Mouse (Mus musculus): ENCODE measurements around the gene Lcat. TPM values are rescaled to one million over a fixed set of nuclear protein-coding genes. Genes with fewer than 3 reads are reported as not detected.

Lcat gene
- total RNA-seq, 2 experiments from 2014 or later = 1.5 to 4.6 TPM

DNA sequence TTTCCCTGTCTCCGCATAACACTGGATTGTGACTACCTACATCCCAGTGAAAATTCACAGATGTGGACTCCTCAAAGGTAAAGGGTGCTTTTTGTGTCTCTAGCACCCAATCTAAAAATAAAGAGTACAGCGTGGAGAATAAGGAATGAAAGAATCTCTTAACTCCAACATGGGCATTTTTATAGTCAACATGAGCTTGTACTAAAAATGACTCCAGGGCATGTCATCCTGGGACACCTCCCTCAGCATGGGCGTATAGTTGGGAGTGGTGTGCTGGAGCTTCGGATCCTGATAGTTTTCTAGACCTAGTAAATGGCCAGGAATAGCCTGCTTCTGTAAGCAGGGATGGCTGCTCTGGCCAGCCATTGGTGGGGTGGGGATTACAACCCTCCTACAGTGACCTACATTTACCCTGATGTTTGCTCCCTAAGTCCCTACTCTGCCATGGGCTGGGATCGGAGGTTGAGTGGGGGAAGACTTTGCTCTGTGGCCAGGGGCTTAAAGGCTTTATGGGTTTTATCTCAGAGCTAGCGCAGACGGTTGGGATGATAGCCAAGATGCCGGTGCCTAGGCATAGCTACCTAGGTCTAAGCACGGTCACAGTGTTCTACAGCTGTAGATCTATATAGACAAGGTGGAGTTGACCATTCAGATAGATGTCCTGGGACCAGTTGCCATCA is 45.2 kb downstream of the Lcat start:
- ATAC-seq (replicated peaks; ENCODE audit: low FRiP score, low TSS enrichment, poor library complexity, severe bottlenecking) = no peak

DNA sequence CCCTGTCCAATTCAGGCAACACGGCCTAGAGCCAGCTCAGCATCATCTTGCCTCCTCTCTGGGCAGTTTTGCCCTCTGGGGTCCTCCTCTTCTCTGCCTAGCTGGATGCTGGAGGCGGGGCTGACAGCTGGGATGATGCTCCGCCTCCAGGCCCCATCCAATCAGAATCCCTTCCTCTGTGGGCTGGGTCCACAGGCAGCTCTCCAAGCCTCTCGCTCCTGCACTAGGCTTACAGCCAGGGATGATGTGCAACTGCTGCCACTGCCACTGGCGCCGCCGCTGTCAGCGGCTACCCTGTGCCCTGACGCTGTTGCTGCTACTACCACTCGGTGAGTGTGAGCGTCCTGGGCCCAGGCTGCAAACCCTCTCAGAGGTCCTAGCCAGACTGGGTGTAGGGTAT is 49.8 kb downstream of the Lcat start, which contains the start of gene Nrn1l:
Gene Nrn1l, plus strand, starts transcription at position 229 of the 400 bp plus-strand sequence.
- peak; percentile 66 for ATAC-seq (replicated peaks; ENCODE audit: low FRiP score, low TSS enrichment, poor library complexity, severe bottlenecking)

DNA sequence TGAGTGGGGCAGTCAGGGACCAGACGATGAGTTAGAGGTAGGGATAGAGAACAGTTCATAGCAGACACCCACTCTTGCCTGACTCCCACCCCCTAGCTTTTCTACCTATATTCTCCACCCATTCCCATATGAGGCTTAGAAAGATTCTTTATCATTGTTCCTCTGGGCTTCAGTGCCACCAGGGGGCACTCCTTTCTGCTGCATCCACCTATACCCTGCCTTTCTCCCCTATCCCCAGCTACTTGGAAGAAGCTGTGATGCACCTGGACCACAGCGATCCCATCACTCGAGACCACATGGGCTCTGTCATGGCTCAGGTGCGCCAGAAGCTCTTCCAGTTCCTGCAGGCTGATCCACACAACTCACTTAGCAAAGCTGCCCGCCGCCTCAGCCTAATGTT is 50.8 kb downstream of the Lcat start:
- ATAC-seq (replicated peaks; ENCODE audit: low FRiP score, low TSS enrichment, poor library complexity, severe bottlenecking) = 0 out of 2 replicates have a peak, but pooled peaks have one; percentile 21

DNA sequence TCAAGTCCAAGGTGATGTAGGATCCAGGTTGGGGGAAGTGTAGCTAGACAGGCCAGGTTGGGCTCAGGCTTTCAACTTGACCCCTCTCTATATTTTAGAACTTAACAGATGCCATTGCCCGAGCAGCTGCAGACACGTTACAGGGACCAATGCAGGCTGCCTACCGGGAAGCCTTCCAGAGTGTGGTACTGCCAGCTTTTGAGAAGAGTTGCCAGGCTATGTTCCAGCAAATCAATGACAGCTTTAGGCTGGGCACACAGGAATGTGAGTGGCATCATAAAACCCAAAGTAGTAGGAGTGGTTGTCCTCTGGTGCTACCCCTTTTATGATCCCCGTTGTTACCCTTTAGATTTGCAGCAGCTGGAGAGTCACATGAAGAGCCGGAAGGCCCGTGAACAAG is 52.3 kb downstream of the Lcat start:
- no peak for ATAC-seq (replicated peaks; ENCODE audit: low FRiP score, low TSS enrichment, poor library complexity, severe bottlenecking)

DNA sequence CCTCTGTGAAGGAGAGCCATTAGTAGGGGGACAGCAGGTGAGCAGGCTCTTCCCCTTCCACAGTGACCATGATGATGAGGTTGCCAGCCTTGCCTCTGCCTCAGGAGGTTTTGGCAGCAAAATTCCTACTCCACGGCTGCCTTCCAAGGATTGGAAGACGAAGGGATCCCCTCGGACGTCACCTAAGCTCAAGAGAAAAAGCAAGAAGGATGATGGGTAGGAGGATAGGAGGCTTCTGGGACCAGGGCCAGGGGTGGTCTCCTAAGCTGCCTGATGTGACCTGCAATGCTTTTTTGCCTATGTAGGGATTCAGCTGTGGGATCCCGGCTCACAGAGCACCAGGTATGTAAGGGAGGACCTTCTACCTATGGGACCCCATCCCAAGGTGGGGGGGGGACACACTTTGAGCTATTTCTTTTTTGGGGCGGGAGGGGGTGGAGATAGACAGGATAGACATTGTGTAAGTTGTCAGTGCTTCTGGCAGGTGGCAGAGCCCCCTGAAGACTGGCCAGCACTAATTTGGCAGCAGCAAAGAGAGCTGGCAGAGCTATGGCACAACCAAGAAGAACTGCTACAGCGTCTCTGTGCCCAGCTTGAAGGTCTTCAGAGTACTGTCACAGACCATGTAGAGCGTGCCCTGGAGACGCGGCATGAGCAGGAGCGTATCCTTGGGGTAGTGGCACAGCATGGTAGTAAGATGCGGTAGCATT is 53.3 kb downstream of the Lcat start:
- no peak for ATAC-seq (replicated peaks; ENCODE audit: low FRiP score, low TSS enrichment, poor library complexity, severe bottlenecking)

Other genes starting within 250 kb of the Lcat start
- 60.3 and 83.6 TPM in 2 replicates for gene Acd, start 242.3 kb downstream of the Lcat start, total RNA-seq (2014; fragmentation: Nextera tagmentation)
- 20.6 and 46.8 TPM in 2 replicates for gene Acd, start 242.3 kb downstream of the Lcat start, total RNA-seq (2017)
- gene Pard6a, start 242.2 kb downstream of the Lcat start, total RNA-seq (2014; fragmentation: Nextera tagmentation) = 9.1 and 16.5 TPM in 2 replicates
- gene Pard6a, start 242.2 kb downstream of the Lcat start, total RNA-seq (2017) = 2.6 and 13.0 TPM in 2 replicates
- gene 4933405L10Rik, start 235.7 kb downstream of the Lcat start, total RNA-seq (2014; fragmentation: Nextera tagmentation) = not detected in 2 replicates
- not detected in 2 replicates for gene 4933405L10Rik, start 235.7 kb downstream of the Lcat start, total RNA-seq (2017)
- gene Enkd1, start 235.2 kb downstream of the Lcat start, total RNA-seq (2014; fragmentation: Nextera tagmentation) = 15.8 and 25.4 TPM in 2 replicates
- gene Enkd1, start 235.2 kb downstream of the Lcat start, total RNA-seq (2017) = 7.4 and 9.9 TPM in 2 replicates
- gene Gfod2, start 184.7 kb downstream of the Lcat start, total RNA-seq (2014; fragmentation: Nextera tagmentation) = 2.3 and 2.7 TPM in 2 replicates
- gene Gfod2, start 184.7 kb downstream of the Lcat start, total RNA-seq (2017) = 3.1 and 9.8 TPM in 2 replicates
- 34.9 and 36.4 TPM in 2 replicates for gene Ranbp10, start 116.0 kb downstream of the Lcat start, total RNA-seq (2014; fragmentation: Nextera tagmentation)
- 8.3 and 16.0 TPM in 2 replicates for gene Ranbp10, start 116.0 kb downstream of the Lcat start, total RNA-seq (2017)
- gene Tsnaxip1, start 115.7 kb downstream of the Lcat start, total RNA-seq (2014; fragmentation: Nextera tagmentation) = not detected in 2 replicates
- gene Tsnaxip1, start 115.7 kb downstream of the Lcat start, total RNA-seq (2017) = not detected in 2 replicates
- gene Cenpt, start 90.1 kb downstream of the Lcat start, total RNA-seq (2014; fragmentation: Nextera tagmentation) = 32.0 and 47.6 TPM in 2 replicates
- 14.2 and 20.0 TPM in 2 replicates for gene Cenpt, start 90.1 kb downstream of the Lcat start, total RNA-seq (2017)
- 24.4 and 27.1 TPM in 2 replicates for gene Thap11, start 88.2 kb downstream of the Lcat start, total RNA-seq (2014; fragmentation: Nextera tagmentation)
- gene Thap11, start 88.2 kb downstream of the Lcat start, total RNA-seq (2017) = 18.5 and 33.4 TPM in 2 replicates
- 174 and 237 TPM in 2 replicates for gene Nutf2, start 82.8 kb downstream of the Lcat start, total RNA-seq (2014; fragmentation: Nextera tagmentation)
- 29.3 and 101 TPM in 2 replicates for gene Nutf2, start 82.8 kb downstream of the Lcat start, total RNA-seq (2017)
- 45.9 and 46.3 TPM in 2 replicates for gene Edc4, start 62.5 kb downstream of the Lcat start, total RNA-seq (2014; fragmentation: Nextera tagmentation)
- 25.9 and 38.4 TPM in 2 replicates for gene Edc4, start 62.5 kb downstream of the Lcat start, total RNA-seq (2017)
- gene Nrn1l, start 49.8 kb downstream of the Lcat start, total RNA-seq (2014; fragmentation: Nextera tagmentation) = 2.0 and 3.3 TPM in 2 replicates
- not detected in 2 replicates for gene Nrn1l, start 49.8 kb downstream of the Lcat start, total RNA-seq (2017)
- 16.8 and 17.5 TPM in 2 replicates for gene Pskh1, start 42.9 kb downstream of the Lcat start, total RNA-seq (2014; fragmentation: Nextera tagmentation)
- gene Pskh1, start 42.9 kb downstream of the Lcat start, total RNA-seq (2017) = 15.4 and 17.3 TPM in 2 replicates
- 1.6 TPM in 1 of 2 replicates, not detected in the other for gene Ctrl, start 9.5 kb downstream of the Lcat start, total RNA-seq (2014; fragmentation: Nextera tagmentation)
- not detected in 2 replicates for gene Ctrl, start 9.5 kb downstream of the Lcat start, total RNA-seq (2017)
- 93.9 and 150 TPM in 2 replicates for gene Psmb10, start 4.9 kb downstream of the Lcat start, total RNA-seq (2014; fragmentation: Nextera tagmentation)
- gene Psmb10, start 4.9 kb downstream of the Lcat start, total RNA-seq (2017) = 29.5 and 38.9 TPM in 2 replicates
- 11.4 and 14.2 TPM in 2 replicates for gene Slc12a4, start 22.7 kb upstream of the Lcat start, total RNA-seq (2014; fragmentation: Nextera tagmentation)
- 4.7 and 10.5 TPM in 2 replicates for gene Slc12a4, start 22.7 kb upstream of the Lcat start, total RNA-seq (2017)
- not detected in 2 replicates for gene Dpep3, start 36.0 kb upstream of the Lcat start, total RNA-seq (2014; fragmentation: Nextera tagmentation)
- gene Dpep3, start 36.0 kb upstream of the Lcat start, total RNA-seq (2017) = not detected in 2 replicates
- 23.0 and 28.9 TPM in 2 replicates for gene Dus2, start 48.0 kb upstream of the Lcat start, total RNA-seq (2014; fragmentation: Nextera tagmentation)
- 13.8 and 22.5 TPM in 2 replicates for gene Dus2, start 48.0 kb upstream of the Lcat start, total RNA-seq (2017)
- not detected in 2 replicates for gene Dpep2nb, start 62.6 kb upstream of the Lcat start, total RNA-seq (2014; fragmentation: Nextera tagmentation)
- gene Dpep2nb, start 62.6 kb upstream of the Lcat start, total RNA-seq (2017) = not detected in 2 replicates
- gene Ddx28, start 68.5 kb upstream of the Lcat start, total RNA-seq (2014; fragmentation: Nextera tagmentation) = 11.6 and 18.3 TPM in 2 replicates
- gene Ddx28, start 68.5 kb upstream of the Lcat start, total RNA-seq (2017) = 11.8 and 14.4 TPM in 2 replicates
- gene Nfatc3, start 115.5 kb upstream of the Lcat start, total RNA-seq (2014; fragmentation: Nextera tagmentation) = 102 and 103 TPM in 2 replicates
- gene Nfatc3, start 115.5 kb upstream of the Lcat start, total RNA-seq (2017) = 35.0 and 35.3 TPM in 2 replicates
- 0.68 and 1.4 TPM in 2 replicates for gene Esrp2, start 193.6 kb upstream of the Lcat start, total RNA-seq (2014; fragmentation: Nextera tagmentation)
- gene Esrp2, start 193.6 kb upstream of the Lcat start, total RNA-seq (2017) = not detected in 2 replicates
- 2.7 and 3.2 TPM in 2 replicates for gene Pla2g15, start 207.0 kb upstream of the Lcat start, total RNA-seq (2014; fragmentation: Nextera tagmentation)
- gene Pla2g15, start 207.0 kb upstream of the Lcat start, total RNA-seq (2017) = 0.84 and 3.2 TPM in 2 replicates
- 2.6 and 4.2 TPM in 2 replicates for gene Slc7a6, start 225.5 kb upstream of the Lcat start, total RNA-seq (2014; fragmentation: Nextera tagmentation)
- 5.1 and 6.7 TPM in 2 replicates for gene Slc7a6, start 225.5 kb upstream of the Lcat start, total RNA-seq (2017)